In genomic region chr9:97532536-97532935, GRCm38 (mm10) we compare ENCODE assay signal across 13 mouse cellular contexts.
"Had no signal": no experiment of that assay in that cellular context is flagged by ENCODE, and none has a peak within 500 bp of the region (broad histone marks: within the 10 kb centered on the region; RNA-seq: fewer than 3 reads in every experiment).

No protein-coding gene starts in this region.

- H3K4me3 ChIP-seq: limb, embryonic 15.5 days; midbrain, embryonic 12.5 days; neural tube, embryonic 13.5 days had no signal

- H3K4me1 ChIP-seq: limb, embryonic 15.5 days; midbrain, embryonic 12.5 days; neural tube, embryonic 13.5 days had no signal

- DNase-seq: kidney, adult 11 months; kidney, adult 9 months; lung, adult 2 months; lung, postnatal 14 days; retina, postnatal 1 day; right cerebral cortex, postnatal 25 days; thymus, adult 18-20 months; thymus, postnatal 14 days had no signal

- H3K27me3 ChIP-seq: limb, embryonic 15.5 days; midbrain, embryonic 12.5 days; neural tube, embryonic 13.5 days had no signal

- H3K27ac ChIP-seq: kidney, postnatal 0 days; limb, embryonic 15.5 days; liver, embryonic 14.5 days; midbrain, embryonic 12.5 days; neural tube, embryonic 13.5 days had no signal
